Mouse (Mus musculus) T-helper 2 cell (primary cell): ENCODE data around the gene B430306N03Rik.

Experiments used
- in situ Hi-C: fragments of 300-600 bp; cut with MboI, MseI; formaldehyde crosslinking; loops from one replicate; pipeline ENCODE4 v1.15.1; 2025; ENCODE audit warnings: high pct_unique_total_duplicates

B430306N03Rik gene

GRCm38 (mm10) chr17:48360462-48360861 is 44.5 kb downstream of the B430306N03Rik start:
- in situ Hi-C loops, result no loop called here

- in situ Hi-C loops, result no loop called here
Measured at GRCm38 (mm10) chr17:48362346-48362745, 46.4 kb downstream of the B430306N03Rik start.

- in situ Hi-C loops, result no loop called here
Measured at GRCm38 (mm10) chr17:48362966-48363365, 47.0 kb downstream of the B430306N03Rik start.

GRCm38 (mm10) chr17:48363421-48363965 is 47.6 kb downstream of the B430306N03Rik start:
- in situ Hi-C loops, result no loop called here

GRCm38 (mm10) chr17:48365511-48366155 is 49.7 kb downstream of the B430306N03Rik start:
- in situ Hi-C loops, result no loop called here

GRCm38 (mm10) chr17:48366806-48367205 is 50.9 kb downstream of the B430306N03Rik start:
- in situ Hi-C loops, result no loop called here

GRCm38 (mm10) chr17:48371621-48372020 is 55.7 kb downstream of the B430306N03Rik start:
- in situ Hi-C loops, result no loop called here

- in situ Hi-C loops, result no loop called here
Measured at GRCm38 (mm10) chr17:48372987-48373386, 57.0 kb downstream of the B430306N03Rik start.

- in situ Hi-C loops, result no loop called here
Measured at GRCm38 (mm10) chr17:48376102-48376501, 60.2 kb downstream of the B430306N03Rik start.
